Mouse (Mus musculus) thymus, postnatal 10 days (tissue): ENCODE data around the gene Sox15.
"Not testable (repeated sequence)": the region's sequence is repeated elsewhere in the genome, so short reads cannot be mapped to it uniquely, and the experiment has no call there.

Experiments
- DNase-seq, 2 experiments: peaks; one replicate each; pipeline ENCODE4 v3.0.0; 2021; ENCODE audit warnings: low spot score in 2 of 2

Gene Sox15

DNA sequence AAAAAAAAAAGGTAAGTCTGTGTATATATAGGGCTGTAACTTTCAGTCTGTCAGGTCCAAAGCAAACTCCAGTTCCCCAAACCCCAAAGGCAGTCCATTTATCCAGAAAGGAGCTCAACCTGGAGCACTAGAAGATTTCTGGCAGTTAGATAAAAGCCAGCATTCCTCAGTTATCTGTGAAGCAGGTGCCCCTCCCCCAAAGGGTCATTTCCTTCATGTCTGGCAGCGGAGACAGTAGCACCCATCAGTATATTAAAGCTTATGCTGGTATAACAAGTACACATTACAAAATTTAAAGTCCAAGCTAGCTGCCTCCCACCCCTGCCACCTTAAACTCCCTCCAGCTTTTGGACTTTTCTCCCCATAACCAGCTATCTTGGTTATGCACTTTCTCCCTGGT is 44.5 kb downstream of the Sox15 start:
- DNase-seq: no peak

DNA sequence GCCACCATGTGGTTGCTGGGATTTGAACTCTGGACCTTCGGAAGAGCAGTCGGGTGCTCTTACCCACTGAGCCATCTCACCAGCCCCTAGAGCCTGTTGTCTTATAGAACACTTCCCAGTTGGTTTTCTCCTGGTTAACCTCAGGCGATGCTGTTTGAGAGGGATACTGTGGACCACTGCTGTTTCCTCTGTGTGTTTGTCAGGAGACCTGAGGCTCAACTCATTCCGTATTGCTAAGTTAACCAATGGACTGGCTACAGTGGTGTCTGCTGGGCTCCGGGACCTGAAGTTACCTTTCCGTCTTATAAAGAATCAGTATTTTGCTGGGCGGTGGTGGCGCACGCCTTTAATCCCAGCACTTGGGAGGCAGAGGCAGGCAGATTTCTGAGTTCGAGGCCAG is 47.8 kb downstream of the Sox15 start:
- DNase-seq: not testable (repeated sequence)

DNA sequence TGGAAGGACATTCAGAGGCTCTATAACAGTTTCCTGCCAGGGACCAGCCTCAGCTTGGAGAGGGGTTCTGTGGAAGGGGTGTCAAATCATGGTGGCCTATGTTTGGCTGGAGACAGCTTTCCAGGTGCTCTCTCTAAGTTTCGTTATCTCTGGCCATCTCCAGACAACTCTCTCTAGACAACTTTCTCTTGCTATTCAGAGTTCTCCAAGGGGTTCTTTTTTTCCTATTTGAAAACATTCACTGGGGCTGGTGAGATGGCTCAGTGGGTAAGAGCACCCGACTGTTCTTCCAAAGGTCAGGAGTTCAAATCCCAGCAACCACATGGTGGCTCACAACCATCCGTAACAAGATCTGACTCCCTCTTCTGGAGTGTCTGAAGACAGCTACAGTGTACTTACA is 48.3 kb downstream of the Sox15 start:
- DNase-seq: not testable (repeated sequence)

DNA sequence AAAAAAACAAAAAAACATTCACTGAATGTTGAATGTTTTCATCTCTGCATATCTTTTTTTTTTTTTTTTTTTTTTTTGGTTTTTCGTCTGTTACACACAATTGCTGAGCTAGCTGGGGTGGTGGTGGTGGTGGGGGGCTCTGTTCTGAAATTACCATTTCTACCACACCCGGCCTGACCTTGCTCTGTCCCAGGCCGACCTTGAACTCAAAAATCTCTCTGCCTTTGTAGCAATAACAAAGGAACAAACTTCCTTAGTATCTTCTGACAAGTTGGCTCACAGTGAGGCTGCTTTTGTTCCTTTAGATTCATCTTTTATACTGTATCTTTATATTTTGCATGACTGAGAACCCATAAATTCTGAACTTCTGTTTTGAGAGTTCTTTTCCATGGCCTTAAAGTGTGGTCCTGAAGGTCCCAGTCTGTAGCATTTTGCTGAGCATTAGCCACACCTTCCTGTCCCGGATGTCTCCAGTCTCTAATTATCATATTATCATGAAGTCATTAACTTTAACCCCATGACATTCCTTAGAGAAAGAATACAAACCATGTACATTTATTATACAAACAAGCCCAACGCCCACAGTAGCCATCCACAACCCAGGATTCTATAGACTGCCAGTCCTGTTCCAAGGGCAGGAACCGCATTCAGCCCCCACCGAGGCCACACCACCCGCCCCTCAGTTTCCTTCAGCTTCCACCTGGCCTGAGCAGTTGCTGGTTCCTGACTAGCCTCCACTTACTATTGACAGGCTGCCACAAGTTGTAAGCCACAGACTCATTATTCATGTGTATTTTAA is 48.9 kb downstream of the Sox15 start:
- no peak for DNase-seq

DNA sequence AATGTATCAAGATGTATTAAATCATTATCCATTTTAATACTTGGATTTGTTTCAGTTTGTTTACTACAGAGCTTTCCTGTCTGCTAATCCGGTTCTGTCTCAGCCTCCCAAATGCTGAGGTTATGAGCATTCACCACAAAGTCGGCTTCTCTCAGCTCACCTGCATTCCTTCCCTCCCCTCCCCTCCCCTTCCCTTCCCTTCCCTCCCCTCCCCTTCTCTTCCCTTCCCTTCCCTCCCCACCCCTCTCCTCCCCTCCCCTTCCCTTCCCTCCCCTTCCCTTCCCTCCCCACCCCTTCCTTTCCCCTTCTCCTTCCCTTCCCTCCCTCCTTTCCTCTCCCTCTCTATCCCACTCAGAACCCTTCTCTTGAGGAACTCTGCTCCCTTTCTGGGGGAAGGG is 49.5 kb downstream of the Sox15 start:
- no peak for DNase-seq
